Mouse (Mus musculus) forebrain, embryonic 13.5 days (tissue): ENCODE data around the gene Nxpe4. TPM values are rescaled to one million over a fixed set of nuclear protein-coding genes. Genes with fewer than 3 reads are reported as not detected.
"Not testable (repeated sequence)": the region's sequence is repeated elsewhere in the genome, so short reads cannot be mapped to it uniquely, and the experiment has no call there.

Experiments
- ATAC-seq: fragments of 200-750 bp; cut with Nextera tagmentation; 2 replicates; pipeline ENCODE4 v1.8.0; 2017
- H3K27ac ChIP-seq: fragments of 300-500 bp; sonication (generic); 2 replicates; pipeline ENCODE4 v1.5.1; 2015; ENCODE audit warnings: inconsistent platforms, mild to moderate bottlenecking, moderate library complexity
- H3K27me3 ChIP-seq: fragments of 300-500 bp; sonication (generic); 2 replicates; pipeline ENCODE4 v1.6.1; 2015; ENCODE audit warnings: mild to moderate bottlenecking, inconsistent platforms
- H3K36me3 ChIP-seq: fragments of 300-500 bp; sonication (generic); 2 replicates; pipeline ENCODE4 v1.6.1; 2015; ENCODE audit warnings: mild to moderate bottlenecking, inconsistent platforms; ENCODE audit not compliant: poor library complexity, severe bottlenecking
- H3K4me1 ChIP-seq: fragments of 300-500 bp; sonication (generic); 2 replicates; pipeline ENCODE4 v1.6.1; 2015; ENCODE audit warnings: inconsistent platforms
- H3K4me2 ChIP-seq: fragments of 300-500 bp; sonication (generic); 2 replicates; pipeline ENCODE4 v1.6.1; 2015; ENCODE audit warnings: inconsistent platforms, mild to moderate bottlenecking, moderate library complexity
- H3K4me3 ChIP-seq: fragments of 300-500 bp; sonication (generic); 2 replicates; pipeline ENCODE4 v1.5.1; 2015; ENCODE audit warnings: mild to moderate bottlenecking, inconsistent platforms
- H3K9ac ChIP-seq: fragments of 300-500 bp; sonication (generic); 2 replicates; pipeline ENCODE4 v1.6.1; 2015; ENCODE audit warnings: mild to moderate bottlenecking, inconsistent platforms
- H3K9me3 ChIP-seq: fragments of 300-500 bp; sonication (generic); replicated peaks from 2 replicates; pipeline ENCODE4 v1.6.1; 2016; ENCODE audit warnings: inconsistent platforms
- WGBS: fragments of 180-500 bp; shearing (Covaris S2); methylation state at CpG from one replicate; pipeline ENCODE4 v1.1.7; 2015; 5-methylcytosine and 5-hydroxymethylcytosine counted together
- polyA plus RNA-seq: library from polyadenylated mRNA; unstranded; fragments of >200 nt; fragmentation: Nextera tagmentation; extraction: Ambion mirVana; gene quantifications from 2 replicates; pipeline ENCODE4 v1.2.1, GENCODE M21; 2015

Nxpe4 gene
- polyA plus RNA-seq, 1 experiment from 2014 or later, result 5.5 TPM

DNA sequence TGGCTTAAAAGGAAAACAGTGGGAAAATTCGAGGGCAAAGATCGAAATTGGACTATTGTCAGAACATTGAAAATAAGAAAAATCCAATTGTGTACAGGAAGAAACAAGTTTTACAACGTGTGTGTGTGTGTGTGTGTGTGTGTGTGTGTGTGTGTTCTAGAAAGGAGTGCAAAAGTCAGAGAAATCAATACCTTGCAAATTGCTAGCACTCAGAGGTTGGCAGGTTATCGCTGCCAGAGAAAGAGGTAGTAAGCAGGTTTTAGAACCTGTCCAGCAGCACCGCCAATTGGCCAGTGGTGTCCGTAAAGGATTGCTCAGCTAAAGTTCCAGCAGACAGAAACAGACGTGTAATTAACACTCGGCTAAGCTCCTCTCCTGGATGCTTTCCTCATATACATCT lies 122.4 kb downstream of the Nxpe4 start:
- no peak for ATAC-seq
- Histone ChIP-seq H3K27ac (no peak overlapping the region), H3K36me3 (no peaks in the 10 kb centered on the region), H3K4me1 (no peaks in the 10 kb centered on the region), H3K4me2 (no peak overlapping the region), H3K27me3 (no peaks in the 10 kb centered on the region), H3K4me3 (no peak overlapping the region), H3K9ac (no peak overlapping the region), H3K9me3 (no peaks in the 10 kb centered on the region)
- WGBS, result 88% methylated on average over 8 of the region's 8 CpGs

GRCm38 (mm10) chr9:48290281-48290680 lies 128.5 kb downstream of the Nxpe4 start:
- Histone ChIP-seq H3K27ac (no peak overlapping the region), H3K4me1 (no peaks in the 10 kb centered on the region), H3K9ac (no peak overlapping the region), H3K4me3 (no peak overlapping the region), H3K36me3 (no peaks in the 10 kb centered on the region), H3K27me3 (no peaks in the 10 kb centered on the region), H3K9me3 (no peaks in the 10 kb centered on the region), H3K4me2 (no peak overlapping the region)
- 93% methylated on average over 1 of the region's 1 CpGs for WGBS
- no peak for ATAC-seq

- no peak for ATAC-seq
- H3K9me3 ChIP-seq, result no peaks in the 10 kb centered on the region
- H3K4me1 ChIP-seq, result no peaks in the 10 kb centered on the region
- no peaks in the 10 kb centered on the region for H3K36me3 ChIP-seq
- 63% methylated on average over 2 of the region's 2 CpGs for WGBS
- no peaks in the 10 kb centered on the region for H3K27me3 ChIP-seq
- no peak overlapping the region for H3K27ac ChIP-seq
- no peak overlapping the region for H3K4me3 ChIP-seq
- H3K9ac ChIP-seq, result no peak overlapping the region
- no peak overlapping the region for H3K4me2 ChIP-seq
These were observed 132.9 kb downstream of the Nxpe4 start for GRCm38 (mm10) chr9:48294754-48295153.

- no peak overlapping the region for H3K4me3 ChIP-seq
- H3K9me3 ChIP-seq, result no peaks in the 10 kb centered on the region
- no peak overlapping the region for H3K4me2 ChIP-seq
- no peaks in the 10 kb centered on the region for H3K36me3 ChIP-seq
- ATAC-seq, result no peak
- H3K27ac ChIP-seq, result no peak overlapping the region
- no peaks in the 10 kb centered on the region for H3K27me3 ChIP-seq
- H3K4me1 ChIP-seq, result no peaks in the 10 kb centered on the region
- no peak overlapping the region for H3K9ac ChIP-seq
- 93% methylated on average over 7 of the region's 7 CpGs for WGBS
These were observed 137.2 kb downstream of the Nxpe4 start for GRCm38 (mm10) chr9:48298983-48299382.

DNA sequence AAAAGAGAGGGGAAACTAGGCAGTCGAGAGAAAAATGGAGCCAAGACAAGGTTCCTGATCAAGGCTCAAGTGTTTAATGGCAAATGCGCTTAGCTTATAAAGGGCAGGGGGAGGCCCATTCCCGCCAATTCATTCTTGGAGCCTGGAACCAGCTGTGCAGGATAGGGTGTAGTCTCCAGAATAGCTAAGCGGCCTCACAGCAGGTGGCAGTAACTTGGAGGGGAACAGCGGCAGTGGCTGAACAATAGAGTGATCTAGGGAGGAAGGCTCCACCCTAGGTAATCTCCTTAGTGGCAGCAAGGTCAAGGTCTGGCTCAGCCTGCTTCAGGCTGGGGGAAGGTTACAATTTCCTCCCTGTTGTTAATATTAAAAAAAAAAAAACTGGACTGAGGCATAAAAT lies 141.7 kb downstream of the Nxpe4 start:
- not testable (repeated sequence) for H3K9ac ChIP-seq, H3K27ac ChIP-seq, H3K4me1 ChIP-seq, H3K4me3 ChIP-seq, H3K27me3 ChIP-seq, H3K4me2 ChIP-seq, ATAC-seq, H3K36me3 ChIP-seq, H3K9me3 ChIP-seq
- 10% methylated on average over 5 of the region's 5 CpGs for WGBS

DNA sequence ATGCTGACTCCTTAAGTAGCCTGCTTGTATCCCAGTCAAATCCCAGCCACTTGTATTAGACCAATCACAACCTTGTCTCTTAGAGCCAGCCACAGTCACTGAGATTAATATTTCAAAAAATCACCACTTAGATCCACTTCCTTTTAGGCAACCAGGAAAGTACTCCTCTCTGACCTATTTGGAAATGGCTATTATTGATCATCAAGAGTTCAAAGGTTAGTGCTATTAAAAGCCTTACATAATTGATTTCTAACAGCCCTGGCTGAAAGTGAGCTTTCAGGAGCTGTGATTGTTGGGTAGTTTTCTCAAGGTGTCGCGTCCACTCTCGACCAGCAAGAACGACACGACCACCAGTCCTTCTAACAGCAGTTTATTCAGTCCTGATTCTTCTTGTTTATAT lies 149.4 kb downstream of the Nxpe4 start:
- no peak overlapping the region for H3K9ac ChIP-seq
- WGBS, result 90% methylated on average over 5 of the region's 5 CpGs
- no peak overlapping the region for H3K4me3 ChIP-seq
- peaks cover 5% of the 10 kb centered on the region; the same call in 1 of the 2 replicates for H3K4me1 ChIP-seq
- H3K9me3 ChIP-seq, result no peaks in the 10 kb centered on the region
- ATAC-seq, result no peak
- no peak overlapping the region for H3K27ac ChIP-seq
- H3K36me3 ChIP-seq, result no peaks in the 10 kb centered on the region
- H3K27me3 ChIP-seq, result no peaks in the 10 kb centered on the region
- no peak overlapping the region for H3K4me2 ChIP-seq

GRCm38 (mm10) chr9:48314194-48314593 lies 152.4 kb downstream of the Nxpe4 start:
- no peak overlapping the region for H3K4me3 ChIP-seq
- peaks cover 5% of the 10 kb centered on the region; the same call in 1 of the 2 replicates for H3K4me1 ChIP-seq
- no peak for ATAC-seq
- no peak overlapping the region for H3K9ac ChIP-seq
- WGBS, result 12% methylated on average over 3 of the region's 3 CpGs
- H3K36me3 ChIP-seq, result no peaks in the 10 kb centered on the region
- no peaks in the 10 kb centered on the region for H3K9me3 ChIP-seq
- no peak overlapping the region for H3K4me2 ChIP-seq
- no peak overlapping the region for H3K27ac ChIP-seq
- H3K27me3 ChIP-seq, result no peaks in the 10 kb centered on the region

GRCm38 (mm10) chr9:48315825-48316224 lies 154.0 kb downstream of the Nxpe4 start:
- Histone ChIP-seq H3K27me3 (no peaks in the 10 kb centered on the region), H3K9me3 (no peaks in the 10 kb centered on the region), H3K9ac (no peak overlapping the region), H3K27ac (no peak overlapping the region), H3K36me3 (no peaks in the 10 kb centered on the region), H3K4me2 (no peak overlapping the region), H3K4me3 (no peak overlapping the region), H3K4me1 (peaks cover 5% of the 10 kb centered on the region; the same call in 1 of the 2 replicates)
- no peak for ATAC-seq
- 89% methylated on average over 1 of the region's 1 CpGs for WGBS

- WGBS, result 96% methylated on average over 9 of the region's 9 CpGs
These were observed 164.5 kb downstream of the Nxpe4 start for GRCm38 (mm10) chr9:48326338-48326737.

DNA sequence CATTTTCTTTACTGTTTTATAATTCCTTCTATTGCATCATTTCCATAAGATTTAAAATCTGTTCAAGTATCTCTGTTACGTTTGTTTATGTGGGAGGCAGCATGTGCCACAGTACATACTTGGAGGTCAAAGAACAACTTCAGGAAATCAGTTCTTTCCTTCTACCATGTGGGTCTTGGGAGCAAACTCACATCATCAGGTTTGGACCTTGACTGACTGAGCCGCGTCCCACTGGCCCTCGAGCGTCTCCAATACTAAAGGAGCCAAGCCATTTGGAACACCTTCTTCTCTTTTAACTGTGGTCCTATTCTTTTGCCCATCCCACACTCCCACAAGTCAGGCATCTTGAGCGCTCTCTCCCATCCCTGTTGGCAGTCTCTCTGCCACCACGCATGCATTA lies 167.8 kb downstream of the Nxpe4 start:
- Histone ChIP-seq H3K4me3 (no peak overlapping the region), H3K4me1 (no peaks in the 10 kb centered on the region), H3K9ac (no peak overlapping the region), H3K27me3 (no peaks in the 10 kb centered on the region), H3K27ac (no peak overlapping the region), H3K4me2 (no peak overlapping the region), H3K9me3 (no peaks in the 10 kb centered on the region), H3K36me3 (no peaks in the 10 kb centered on the region)
- no peak for ATAC-seq
- 96% methylated on average over 7 of the region's 7 CpGs for WGBS

More at GRCm38 (mm10) chr9:48326338-48326737, 164.5 kb downstream of the Nxpe4 start:
- H3K9me3 ChIP-seq, result no peaks in the 10 kb centered on the region
- no peak overlapping the region for H3K9ac ChIP-seq
- no peak overlapping the region for H3K4me3 ChIP-seq
- H3K27me3 ChIP-seq, result no peaks in the 10 kb centered on the region
- no peaks in the 10 kb centered on the region for H3K4me1 ChIP-seq
- no peaks in the 10 kb centered on the region for H3K36me3 ChIP-seq
- no peak for ATAC-seq
- H3K27ac ChIP-seq, result no peak overlapping the region
- no peak overlapping the region for H3K4me2 ChIP-seq

DNA sequence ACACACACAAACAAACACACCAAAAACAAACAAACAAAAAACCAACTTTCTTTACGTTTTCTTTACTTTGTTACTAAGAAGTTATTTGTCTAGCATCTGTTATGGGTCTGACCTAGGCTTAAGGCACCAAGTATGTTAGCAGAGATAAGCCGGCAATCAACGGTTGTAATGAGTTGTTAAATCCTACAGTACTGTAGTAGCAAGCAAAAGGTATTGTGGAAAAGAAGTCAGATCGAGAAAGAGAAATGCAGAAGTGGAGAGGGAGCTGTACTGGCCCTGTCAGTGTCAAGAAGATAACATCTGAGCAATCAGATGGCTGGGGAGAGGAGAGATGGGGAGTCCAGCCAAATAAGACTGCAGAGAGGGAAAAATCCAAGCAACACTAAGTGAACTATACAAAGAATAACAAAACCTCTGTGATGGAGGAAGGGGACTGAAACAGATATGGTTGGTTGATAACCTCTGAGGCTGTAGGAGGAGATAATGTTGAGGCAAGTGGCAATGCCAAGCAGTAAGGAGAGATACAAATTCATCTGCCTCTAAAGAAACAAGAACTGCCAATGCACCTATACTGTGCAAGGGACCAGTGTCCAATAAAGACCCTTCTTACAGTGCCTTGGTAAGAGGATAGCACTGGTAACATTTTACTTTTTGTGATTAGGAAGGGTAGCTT lies 177.1 kb downstream of the Nxpe4 start:
- no peak overlapping the region for H3K4me2 ChIP-seq
- no peak overlapping the region for H3K27ac ChIP-seq
- H3K27me3 ChIP-seq, result no peaks in the 10 kb centered on the region
- no peak overlapping the region for H3K9ac ChIP-seq
- H3K36me3 ChIP-seq, result no peaks in the 10 kb centered on the region
- no peak overlapping the region for H3K4me3 ChIP-seq
- no peak for ATAC-seq
- no peaks in the 10 kb centered on the region; the same call in 1 of the 2 replicates for H3K4me1 ChIP-seq
- H3K9me3 ChIP-seq, result no peaks in the 10 kb centered on the region
- WGBS, result 87% methylated on average over 4 of the region's 4 CpGs

DNA sequence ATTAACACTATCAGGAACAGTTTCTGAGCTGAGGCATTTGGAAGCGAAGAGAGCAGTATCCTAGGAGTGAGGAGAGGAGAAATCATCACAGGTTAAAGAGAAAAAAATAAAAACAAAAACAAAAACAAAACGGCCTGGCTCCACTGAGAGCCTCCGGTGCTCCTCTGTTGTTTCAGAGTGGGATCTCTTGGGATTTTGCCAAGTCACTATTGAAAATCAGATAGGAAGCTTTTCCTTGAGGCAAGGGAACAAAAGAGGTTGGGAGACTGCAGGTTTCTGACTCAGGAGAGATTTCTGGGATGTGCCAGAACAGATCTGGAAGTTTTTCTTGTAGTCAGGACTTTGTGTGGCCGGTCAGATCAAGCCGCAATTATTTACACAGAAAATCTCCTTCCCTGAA lies 177.7 kb downstream of the Nxpe4 start:
- Histone ChIP-seq H3K4me1 (no peaks in the 10 kb centered on the region; the same call in 1 of the 2 replicates), H3K27ac (no peak overlapping the region), H3K4me2 (no peak overlapping the region), H3K27me3 (no peaks in the 10 kb centered on the region), H3K4me3 (no peak overlapping the region), H3K36me3 (no peaks in the 10 kb centered on the region), H3K9me3 (no peaks in the 10 kb centered on the region), H3K9ac (no peak overlapping the region)
- WGBS, result 46% methylated on average over 5 of the region's 5 CpGs
- no peak for ATAC-seq
